Mouse (Mus musculus) limb, embryonic 14.5 days (tissue): ENCODE results near the gene Ryr1. TPM values are rescaled to one million over a fixed set of nuclear protein-coding genes. Genes with fewer than 3 reads are reported as not detected.

Experiments used
- ATAC-seq: fragments of 200-750 bp; cut with Nextera tagmentation; 2 replicates; pipeline ENCODE4 v1.8.0; 2017; ENCODE audit warnings: low read depth, moderate number of reproducible peaks, moderate TSS enrichment; ENCODE audit not compliant: low FRiP score
- DNase-seq: peaks from one replicate; pipeline ENCODE4 v3.0.0-alpha.2; 2015; ENCODE audit warnings: low spot score
- H3K27ac ChIP-seq: fragments of 300-500 bp; sonication (generic); replicated peaks from 2 replicates; pipeline ENCODE4 v1.5.1; 2014; ENCODE audit warnings: low read depth, mild to moderate bottlenecking, low read length, moderate library complexity, mixed read lengths
- H3K27me3 ChIP-seq: fragments of 300-500 bp; sonication (generic); 2 replicates; pipeline ENCODE4 v1.6.1; 2014; ENCODE audit warnings: low read length, mixed read lengths; ENCODE audit not compliant: control insufficient read depth, insufficient read depth
- H3K36me3 ChIP-seq: fragments of 300-500 bp; sonication (generic); 2 replicates; pipeline ENCODE4 v1.6.1; 2014; ENCODE audit warnings: mild to moderate bottlenecking, low read length, moderate library complexity, mixed read lengths; ENCODE audit not compliant: control insufficient read depth, insufficient read depth
- H3K4me1 ChIP-seq: fragments of 300-500 bp; sonication (generic); 2 replicates; pipeline ENCODE4 v1.6.1; 2014; ENCODE audit warnings: antibody characterized with exemption, low read length, mixed read lengths; ENCODE audit not compliant: control insufficient read depth, insufficient read depth
- H3K4me2 ChIP-seq: fragments of 300-500 bp; sonication (generic); replicated peaks from 2 replicates; pipeline ENCODE4 v1.6.1; 2014; ENCODE audit warnings: low read depth, mild to moderate bottlenecking, low read length, moderate library complexity; ENCODE audit not compliant: severe bottlenecking
- H3K4me3 ChIP-seq: fragments of 300-500 bp; sonication (generic); replicated peaks from 2 replicates; pipeline ENCODE4 v1.5.1; 2014; ENCODE audit warnings: low read length
- H3K9ac ChIP-seq: fragments of 300-500 bp; sonication (generic); 2 replicates; pipeline ENCODE4 v1.6.1; 2014; ENCODE audit warnings: mild to moderate bottlenecking, low read depth, low read length, moderate library complexity; ENCODE audit not compliant: severe bottlenecking
- H3K9me3 ChIP-seq: fragments of 300-500 bp; sonication (generic); 2 replicates; pipeline ENCODE4 v1.6.1; 2016; ENCODE audit warnings: low read length; ENCODE audit not compliant: control insufficient read depth
- POLR2A ChIP-seq: fragments of 200-500 bp; IDR thresholded peaks from 2 replicates; pipeline ENCODE4 v1.8.0; 2012; ENCODE audit warnings: inconsistent platforms, mild to moderate bottlenecking, moderate library complexity, borderline replicate concordance; ENCODE audit not compliant: insufficient read depth, insufficient read length; ENCODE audit errors: extremely low read depth
- WGBS: fragments of 180-500 bp; shearing (Covaris S2); extraction: QIAGEN DNeasy Blood & Tissue Kit; methylation state at CpG from one replicate; pipeline ENCODE4 v1.1.7; 2014; 5-methylcytosine and 5-hydroxymethylcytosine counted together
- polyA plus RNA-seq, 2 experiments: library from polyadenylated mRNA; depleted of rRNA in 1 of 2; stranded (reverse) in 1 of 2; unstranded in 1 of 2; fragments of >200 nt; fragmentation: Nextera tagmentation in 1 of 2; extraction: Ambion mirVana in 1 of 2; gene quantifications; 2 replicates each; pipeline versions ENCODE4 v1.2.1 to v1.2.3; 2012 to 2014

The Ryr1 gene
- polyA plus RNA-seq, 2 experiments: 7.7 to 26.5 TPM

- Histone ChIP-seq H3K4me1 (no peaks in the 10 kb centered on the region; the same call in 1 of the 2 replicates), H3K36me3 (no peaks in the 10 kb centered on the region), H3K4me3 (no peak overlapping the region), H3K9me3 (no peaks in the 10 kb centered on the region), H3K27me3 (peaks cover 23% of the 10 kb centered on the region; the same call in 1 of the 2 replicates), H3K27ac (no peak overlapping the region), H3K9ac (no peak overlapping the region), H3K4me2 (no peak overlapping the region)
- ATAC-seq (no peak), DNase-seq (no peak)
- WGBS: 90% methylated on average over 8 of the region's 8 CpGs
- TF ChIP-seq POLR2A: no peak
These were observed 101.5 kb downstream of the Ryr1 start for GRCm38 (mm10) chr7:29023514-29023913.

GRCm38 (mm10) chr7:29022479-29022878 is 102.5 kb downstream of the Ryr1 start:
- Histone ChIP-seq H3K9me3 (no peaks in the 10 kb centered on the region), H3K27me3 (peaks cover 32% of the 10 kb centered on the region; the same call in 1 of the 2 replicates), H3K4me1 (no peaks in the 10 kb centered on the region; the same call in 1 of the 2 replicates), H3K4me2 (no peak overlapping the region), H3K9ac (no peak overlapping the region), H3K36me3 (no peaks in the 10 kb centered on the region), H3K4me3 (no peak overlapping the region), H3K27ac (no peak overlapping the region)
- DNase-seq (no peak), ATAC-seq (no peak)
- TF ChIP-seq POLR2A: no peak
- WGBS: 84% methylated on average over 8 of the region's 8 CpGs

- DNase-seq: no peak
- ATAC-seq: no peak
- Histone ChIP-seq H3K4me1 (no peaks in the 10 kb centered on the region; the same call in 1 of the 2 replicates), H3K36me3 (no peaks in the 10 kb centered on the region), H3K4me2 (peak overlapping the region; percentile 58), H3K27ac (no peak overlapping the region), H3K27me3 (peaks cover 32% of the 10 kb centered on the region; the same call in 1 of the 2 replicates), H3K9ac (peak overlapping the region; percentile 58), H3K4me3 (peak overlapping the region; percentile 44), H3K9me3 (peaks cover 8% of the 10 kb centered on the region; the same call in 1 of the 2 replicates)
- TF ChIP-seq POLR2A: no peak
- 5% methylated on average over 70 of the region's 88 CpGs for WGBS
These were observed 105.3 kb downstream of the Ryr1 start for GRCm38 (mm10) chr7:29019447-29020220.

GRCm38 (mm10) chr7:29017222-29017621 is 107.8 kb downstream of the Ryr1 start:
- H3K9ac ChIP-seq: no peak overlapping the region
- no peak for ATAC-seq
- H3K36me3 ChIP-seq: no peaks in the 10 kb centered on the region
- DNase-seq: no peak
- H3K4me3 ChIP-seq: no peak overlapping the region
- H3K9me3 ChIP-seq: peaks cover 8% of the 10 kb centered on the region; the same call in 1 of the 2 replicates
- no peak for TF ChIP-seq POLR2A
- no peaks in the 10 kb centered on the region; the same call in 1 of the 2 replicates for H3K4me1 ChIP-seq
- H3K27ac ChIP-seq: no peak overlapping the region
- no peak overlapping the region for H3K4me2 ChIP-seq
- peaks cover 32% of the 10 kb centered on the region; the same call in 1 of the 2 replicates for H3K27me3 ChIP-seq
- 82% methylated on average over 7 of the region's 7 CpGs for whole genome bisulfite sequencing

GRCm38 (mm10) chr7:29016440-29016839 is 108.5 kb downstream of the Ryr1 start:
- H3K27me3 ChIP-seq: peaks cover 32% of the 10 kb centered on the region; the same call in 1 of the 2 replicates
- no peaks in the 10 kb centered on the region for H3K36me3 ChIP-seq
- no peak for DNase-seq
- H3K4me3 ChIP-seq: no peak overlapping the region
- no peak for TF ChIP-seq POLR2A
- H3K4me2 ChIP-seq: no peak overlapping the region
- peaks cover 8% of the 10 kb centered on the region; the same call in 1 of the 2 replicates for H3K9me3 ChIP-seq
- no peak for ATAC-seq
- no peak overlapping the region for H3K9ac ChIP-seq
- whole genome bisulfite sequencing: 90% methylated on average over 7 of the region's 7 CpGs
- no peaks in the 10 kb centered on the region; the same call in 1 of the 2 replicates for H3K4me1 ChIP-seq
- no peak overlapping the region for H3K27ac ChIP-seq
